Mouse (Mus musculus): Measurements from ENCODE around the gene Pdlim1.

The Pdlim1 gene

DNA sequence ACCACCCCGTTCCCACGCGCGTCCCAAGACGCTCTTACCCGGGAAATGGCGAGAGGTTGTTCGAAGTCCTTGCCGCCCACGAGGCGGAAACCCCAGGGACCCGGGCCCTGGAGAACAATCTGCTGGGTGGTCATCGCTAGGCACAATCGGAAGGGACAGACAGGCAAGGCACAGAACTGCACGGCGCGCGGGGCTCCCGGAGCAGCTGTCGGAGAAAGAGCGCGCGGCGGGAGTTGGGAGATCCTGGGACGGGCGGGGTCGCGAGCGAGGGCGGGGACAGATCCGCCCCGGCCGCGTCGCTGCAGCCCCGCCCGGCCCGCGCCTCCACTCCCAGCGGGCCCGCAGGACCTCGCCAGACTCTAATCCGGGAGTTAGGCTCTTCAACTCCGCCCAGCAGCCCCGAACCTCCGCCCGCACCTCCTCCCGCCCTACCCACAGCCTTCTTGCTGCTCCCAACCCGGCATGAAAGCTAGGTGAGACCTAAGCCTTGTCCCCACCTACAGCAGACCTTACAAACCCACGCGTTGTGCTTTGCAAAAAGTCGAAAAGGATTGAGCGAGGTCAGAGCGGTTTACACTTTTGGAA, at the start of gene Pdlim1:
Gene Pdlim1 (minus strand): TSS at position 535 of the 585 bp plus-strand sequence.
- peak; percentile 58 to 60 for DNase-seq (ENCODE audit: low read depth in 2 of 2, low spot score in 2 of 2)

DNA sequence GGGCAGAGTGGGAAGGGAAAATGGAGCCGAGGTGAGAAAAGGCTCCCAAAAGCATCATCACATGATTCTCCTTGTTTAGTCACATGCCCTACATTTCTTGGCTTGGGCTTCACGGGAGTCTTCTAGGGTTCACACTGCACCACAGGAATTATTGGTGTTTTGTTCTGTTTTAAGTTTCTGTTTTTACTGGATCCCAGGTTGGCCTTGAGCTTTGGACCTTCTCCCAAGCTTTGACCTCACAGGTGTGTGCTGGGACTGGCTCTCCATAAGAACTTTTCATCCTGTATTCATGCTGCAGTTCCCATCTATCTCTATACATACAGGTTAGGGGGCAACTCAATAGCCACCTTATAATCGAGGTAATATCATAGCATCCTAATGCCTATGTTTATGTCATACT, 47.6 kb upstream of the Pdlim1 start:
- no peak for DNase-seq (ENCODE audit: low read depth in 2 of 2, low spot score in 2 of 2)

DNA sequence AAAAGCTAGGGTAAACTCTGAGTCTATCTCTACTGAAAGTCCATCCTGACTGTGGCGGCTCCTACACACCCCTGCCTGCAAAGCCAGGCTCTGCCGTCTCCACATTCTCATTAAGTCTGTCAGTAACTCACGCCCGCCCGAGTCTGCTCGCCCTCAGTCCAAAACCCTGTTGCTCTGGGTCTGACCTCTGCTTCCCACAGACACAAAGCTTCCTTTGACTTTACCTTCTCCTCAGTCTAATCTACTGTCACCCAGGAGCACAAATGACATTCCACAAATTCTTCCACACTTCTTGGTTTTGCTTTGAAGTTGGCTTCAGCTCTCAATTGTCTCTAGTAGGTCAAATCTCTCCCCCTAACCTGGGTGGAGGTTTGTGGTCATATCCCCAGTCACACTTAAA, 46.9 kb upstream of the Pdlim1 start:
- no peak for DNase-seq (ENCODE audit: low read depth in 2 of 2, low spot score in 2 of 2)

DNA sequence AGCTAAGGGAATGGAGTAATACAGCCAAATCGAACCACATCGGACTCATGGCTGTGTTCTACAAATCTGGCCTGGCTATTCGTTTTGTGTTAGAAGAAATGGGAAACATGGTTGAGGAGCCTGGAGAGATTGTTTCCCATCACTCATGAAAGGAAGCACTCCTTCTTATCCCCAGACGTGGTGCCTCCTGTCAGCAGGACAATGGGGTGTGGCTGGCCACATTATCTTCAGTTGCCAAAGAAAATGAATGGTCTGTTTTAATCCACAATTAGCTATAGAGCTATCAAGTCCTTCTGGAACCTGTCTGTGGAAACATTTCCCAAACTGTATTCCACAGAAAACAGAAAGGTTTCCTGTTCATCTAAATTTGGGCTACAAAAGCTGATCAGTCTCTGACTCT, 45.4 kb upstream of the Pdlim1 start:
- DNase-seq (ENCODE audit: low read depth in 2 of 2, low spot score in 2 of 2): no peak

DNA sequence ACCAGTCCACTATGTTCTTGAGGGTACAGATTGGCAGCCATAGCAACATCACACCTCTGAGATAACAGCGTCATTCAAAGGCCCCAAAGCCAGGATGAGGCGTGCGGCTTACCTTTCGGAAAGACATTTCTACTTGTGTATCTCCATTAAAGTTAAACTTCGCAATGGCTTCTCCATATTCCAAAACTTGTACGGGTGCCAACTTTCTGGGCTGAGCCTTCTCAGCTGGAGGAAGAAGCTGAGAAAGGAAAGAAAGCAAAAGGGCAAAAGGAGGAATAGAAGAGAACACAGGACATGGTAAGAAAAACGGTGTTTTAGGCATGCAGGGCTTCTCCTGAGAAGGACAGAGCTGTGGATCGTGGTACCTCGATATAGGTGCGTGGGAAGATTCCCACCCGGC, 42.6 kb upstream of the Pdlim1 start:
- no peak for DNase-seq (ENCODE audit: low read depth in 2 of 2, low spot score in 2 of 2)

DNA sequence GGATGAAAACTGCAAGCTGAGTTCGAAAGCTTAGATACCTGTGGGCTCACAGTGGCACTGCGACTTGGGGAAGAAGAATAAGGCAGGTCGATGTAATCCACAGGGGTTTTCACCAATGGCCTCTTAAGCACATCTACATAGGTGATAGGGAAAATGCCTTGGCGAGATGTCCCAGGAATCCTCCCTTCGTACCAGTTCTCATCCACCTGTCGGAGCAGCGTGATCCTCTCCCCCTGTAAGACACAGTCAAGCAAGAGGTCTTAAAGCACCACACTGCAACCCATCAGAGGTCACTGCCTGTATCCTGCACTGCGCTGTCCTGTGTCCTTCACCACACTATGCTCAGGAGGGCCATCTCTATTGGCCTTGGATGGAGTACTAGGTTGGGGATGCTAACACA, 40.0 kb upstream of the Pdlim1 start:
- no peak for DNase-seq (ENCODE audit: low read depth in 2 of 2, low spot score in 2 of 2)

DNA sequence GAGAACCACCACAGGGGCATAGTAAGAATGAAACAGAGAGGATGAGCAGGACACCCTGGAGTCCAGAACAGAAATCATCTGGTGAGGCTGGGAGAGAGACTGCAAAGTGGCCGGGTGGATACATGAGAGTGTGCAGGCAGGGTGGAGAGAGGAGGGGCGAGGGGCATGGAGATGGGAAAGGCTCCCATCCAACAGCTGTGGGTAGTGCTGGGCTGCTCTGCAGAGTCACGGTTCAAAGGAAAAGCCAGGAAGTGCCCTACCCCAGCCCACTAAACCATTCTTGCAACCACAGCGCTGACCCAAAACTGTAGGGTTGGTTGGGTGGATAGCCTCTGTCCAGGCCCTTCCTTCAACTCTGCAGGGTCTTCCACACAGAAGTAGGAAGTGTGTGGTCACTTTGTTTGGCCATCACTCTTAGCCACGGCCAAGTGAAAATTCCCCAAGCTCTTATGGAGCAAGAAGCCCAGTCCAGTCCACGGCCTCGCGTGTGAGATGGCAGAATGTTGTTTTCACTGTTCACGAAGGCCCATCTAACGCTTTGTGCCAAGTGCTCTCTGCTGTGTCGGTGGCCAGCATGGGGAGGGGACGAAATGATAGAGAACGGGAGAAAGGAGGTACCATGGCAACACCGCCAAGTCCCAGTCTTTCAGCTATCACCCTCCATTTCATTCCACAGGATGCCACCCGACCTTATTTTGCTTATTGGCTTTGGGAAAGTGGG, 38.9 kb upstream of the Pdlim1 start:
- no peak for DNase-seq (ENCODE audit: low read depth in 2 of 2, low spot score in 2 of 2)

DNA sequence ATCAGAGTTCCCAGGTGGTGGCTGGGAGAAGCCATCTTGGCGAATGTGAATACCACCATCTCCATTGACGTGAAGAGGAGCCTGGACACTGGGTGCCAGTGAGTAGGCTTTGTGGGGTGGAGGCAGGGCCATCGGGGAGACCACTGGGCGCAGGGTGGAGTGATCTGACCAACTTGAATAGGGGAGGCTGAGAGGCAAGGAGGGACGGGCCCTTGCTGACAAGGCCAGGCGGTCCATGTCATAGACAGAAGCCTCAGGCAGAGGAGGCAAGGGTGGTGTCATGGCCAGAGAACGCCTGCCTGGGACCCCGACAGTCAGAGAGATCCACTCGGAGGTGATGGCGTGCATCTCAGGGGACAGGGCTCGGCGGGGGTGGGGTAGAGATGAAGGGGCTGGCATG, 38.3 kb upstream of the Pdlim1 start:
- no peak for DNase-seq (ENCODE audit: low read depth in 2 of 2, low spot score in 2 of 2)

DNA sequence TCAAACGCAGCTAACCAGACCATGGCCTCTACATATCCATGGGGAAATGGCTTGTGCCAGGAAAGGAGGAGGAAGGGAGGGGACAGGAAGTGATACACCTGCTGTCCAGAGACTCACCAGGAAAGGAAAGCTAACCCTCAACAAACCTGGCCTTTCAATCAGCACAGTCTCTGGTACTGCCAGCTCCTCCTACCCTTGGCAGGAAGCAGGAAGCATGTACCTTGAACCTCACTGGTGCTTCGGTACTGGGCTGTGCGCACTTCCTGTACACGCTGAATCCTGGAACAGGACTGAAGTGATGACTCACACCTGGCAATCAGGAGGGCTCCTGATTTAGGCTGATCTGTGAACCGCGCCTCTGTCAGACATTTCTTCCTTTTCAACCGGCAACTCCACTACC, 35.9 kb upstream of the Pdlim1 start:
- DNase-seq (ENCODE audit: low read depth in 2 of 2, low spot score in 2 of 2): no peak

DNA sequence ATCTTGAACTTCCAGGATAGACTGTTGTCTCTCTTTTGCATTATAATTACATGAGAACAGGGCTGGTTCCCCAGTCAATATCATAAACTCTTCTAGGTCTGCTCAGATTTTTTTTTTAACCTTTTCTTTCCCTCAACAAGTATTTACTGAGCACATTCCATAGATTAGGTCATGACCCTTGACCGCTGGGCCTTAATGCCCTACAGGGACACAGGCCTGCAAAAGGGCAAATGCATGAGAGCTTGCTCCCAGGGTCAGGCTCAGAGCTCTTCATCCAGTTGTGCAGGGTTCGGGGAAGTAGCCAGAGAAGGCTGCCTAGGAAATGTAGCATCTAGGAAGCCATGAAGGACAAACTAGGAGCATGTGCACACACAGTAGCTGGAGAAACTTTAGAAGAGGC, 35.0 kb upstream of the Pdlim1 start:
- no peak for DNase-seq (ENCODE audit: low read depth in 2 of 2, low spot score in 2 of 2)

DNA sequence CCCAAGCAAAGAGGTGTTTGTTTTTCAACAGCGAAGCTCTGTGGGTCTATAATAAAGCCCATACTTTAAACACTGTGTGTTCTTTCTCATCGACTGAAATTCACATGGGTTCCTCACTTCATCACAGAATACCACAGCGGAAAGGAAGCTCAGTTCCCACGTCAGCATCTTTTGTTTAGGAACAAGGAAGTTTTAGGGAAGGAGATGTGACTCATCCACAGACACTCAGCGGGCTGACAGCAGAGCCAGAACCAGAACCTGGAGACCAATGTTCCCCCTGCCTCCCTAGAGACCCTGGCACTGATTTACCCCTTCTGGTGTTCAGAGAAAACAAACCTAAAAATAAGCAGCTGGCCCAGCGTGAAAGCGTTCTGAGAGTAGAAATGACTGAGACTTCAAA, 33.8 kb upstream of the Pdlim1 start:
- DNase-seq (ENCODE audit: low read depth in 2 of 2, low spot score in 2 of 2): no peak

DNA sequence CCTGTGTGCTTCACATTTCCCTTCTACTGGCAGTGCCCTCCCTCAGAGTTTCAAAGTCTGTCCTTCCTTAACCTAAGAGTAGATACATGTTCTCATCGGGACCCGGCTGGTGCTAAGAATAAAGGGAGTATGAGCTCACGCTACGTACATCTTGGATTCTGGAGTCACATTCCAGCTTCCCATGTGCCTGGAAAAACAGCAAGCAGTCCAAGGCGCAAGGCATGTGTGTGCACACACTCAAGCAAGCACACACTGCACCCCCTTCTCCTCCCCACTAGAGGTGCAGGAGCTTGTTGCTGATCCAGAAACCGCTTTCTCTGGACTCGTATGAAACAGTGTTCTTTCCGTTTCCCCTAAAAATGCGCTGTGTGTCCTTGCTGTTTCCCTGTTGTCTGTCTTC, 31.3 kb upstream of the Pdlim1 start:
- no peak for DNase-seq (ENCODE audit: low read depth in 2 of 2, low spot score in 2 of 2)

DNA sequence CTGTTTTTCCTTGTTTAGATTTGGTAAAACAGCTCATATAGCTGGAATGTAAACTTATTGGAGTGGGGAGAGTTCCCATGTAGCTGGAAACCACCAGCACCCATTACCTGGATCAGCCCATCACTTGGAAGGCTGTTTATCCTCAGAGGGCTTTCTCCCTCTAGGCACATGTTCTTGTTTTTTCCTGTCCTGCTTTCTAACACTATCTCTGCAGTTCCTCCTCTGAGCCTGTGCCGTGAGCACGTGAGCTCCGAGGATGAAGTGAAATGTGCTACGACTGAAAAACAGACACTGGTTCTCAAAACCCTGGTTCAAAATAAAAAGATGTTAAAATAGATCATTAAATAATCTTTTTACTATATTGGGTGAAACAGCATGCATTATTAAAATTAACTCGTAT, 30.8 kb upstream of the Pdlim1 start:
- no peak for DNase-seq (ENCODE audit: low read depth in 2 of 2, low spot score in 2 of 2)

DNA sequence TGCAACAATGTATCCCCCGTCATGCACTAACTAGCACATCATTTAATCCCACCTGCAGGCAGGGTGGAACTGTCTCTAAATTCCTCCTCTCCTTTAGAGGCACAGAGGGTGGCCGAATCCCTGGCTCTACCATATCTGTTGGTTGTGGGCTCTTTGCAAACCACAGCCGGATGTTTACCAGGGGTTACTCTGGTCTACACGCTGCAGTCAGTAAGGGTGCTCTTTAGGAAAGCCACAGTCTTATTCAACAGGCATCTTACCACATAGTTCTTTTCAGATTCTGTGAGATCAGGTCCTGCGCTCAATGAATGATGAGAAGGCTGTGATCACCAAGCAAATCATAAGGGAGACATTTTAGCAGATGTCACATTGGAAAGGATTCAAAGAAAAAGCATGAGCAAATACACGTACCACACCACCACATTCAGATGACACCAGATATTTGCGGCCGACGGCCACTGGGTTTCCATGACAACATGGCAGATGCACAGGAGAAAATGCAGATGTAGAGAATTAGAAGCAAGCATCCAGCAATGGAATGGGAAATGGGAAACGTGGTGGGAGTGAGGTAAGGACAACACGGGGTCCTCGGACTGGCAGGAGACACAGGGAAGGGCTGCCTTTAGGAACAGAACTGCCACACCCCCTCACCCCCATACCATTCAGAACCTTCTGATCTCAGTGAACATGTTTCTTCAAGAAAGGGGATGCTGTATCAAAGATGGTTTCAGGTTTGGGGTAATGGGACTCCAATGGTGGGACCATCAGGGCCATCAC, 28.5 kb upstream of the Pdlim1 start:
- DNase-seq (ENCODE audit: low read depth in 2 of 2, low spot score in 2 of 2): peak in 1 of 2 experiments; percentile 3

DNA sequence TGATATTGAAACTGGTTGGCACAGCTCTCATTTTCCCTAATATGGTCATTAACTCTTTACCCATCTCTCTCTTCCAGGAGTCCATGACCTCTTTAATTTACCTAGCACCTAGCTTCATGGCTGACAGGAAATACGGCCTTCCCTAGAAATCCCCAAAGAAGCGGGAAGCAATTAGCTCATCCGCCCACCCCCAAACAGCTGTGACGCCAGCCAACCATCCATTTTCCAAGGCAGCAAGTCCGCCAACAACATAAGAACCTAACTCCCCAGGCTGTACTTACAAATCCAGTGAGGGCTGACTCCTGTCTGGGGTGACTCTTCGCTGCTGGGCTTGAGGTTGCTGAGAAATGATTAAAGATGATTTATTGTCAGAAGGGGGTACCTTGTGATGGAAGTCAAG, 27.5 kb upstream of the Pdlim1 start:
- DNase-seq (ENCODE audit: low read depth in 2 of 2, low spot score in 2 of 2): no peak

DNA sequence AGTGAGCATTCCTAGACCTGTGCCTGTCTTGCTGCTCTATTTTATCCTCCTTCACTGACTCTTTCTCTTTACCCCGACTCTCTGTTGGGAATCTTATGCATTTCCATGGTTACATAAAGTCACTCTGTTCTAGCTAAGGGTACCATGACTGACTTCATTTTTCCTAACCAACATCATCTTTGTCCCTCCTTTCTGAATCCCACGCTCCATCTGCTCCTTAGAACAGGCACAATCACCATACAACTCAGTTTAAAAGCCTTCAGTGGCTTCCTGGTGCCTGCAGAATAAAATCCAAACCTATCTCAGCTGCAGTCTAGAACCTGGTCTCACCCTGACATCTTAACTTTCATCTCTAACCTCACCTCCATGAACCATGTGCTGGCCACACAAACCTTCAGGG, 26.9 kb upstream of the Pdlim1 start:
- DNase-seq (ENCODE audit: low read depth in 2 of 2, low spot score in 2 of 2): no peak

DNA sequence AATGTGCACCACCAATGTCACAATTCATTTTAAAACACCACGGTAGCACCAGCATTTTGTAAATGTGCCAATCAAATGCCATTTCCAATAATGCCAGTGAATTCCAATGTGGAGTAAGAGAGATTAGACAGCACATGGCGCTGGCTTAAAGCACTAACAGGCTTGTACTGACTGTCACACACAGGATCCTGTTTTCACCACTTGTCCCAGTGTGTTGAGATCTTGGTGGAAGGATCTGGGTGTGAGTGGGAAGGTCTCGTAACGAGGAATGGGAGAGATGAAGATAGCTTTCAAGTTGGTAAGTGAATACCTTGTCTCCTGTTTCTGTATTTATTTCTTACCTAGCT, 26.1 kb upstream of the Pdlim1 start:
- DNase-seq (ENCODE audit: low read depth in 2 of 2, low spot score in 2 of 2): no peak

DNA sequence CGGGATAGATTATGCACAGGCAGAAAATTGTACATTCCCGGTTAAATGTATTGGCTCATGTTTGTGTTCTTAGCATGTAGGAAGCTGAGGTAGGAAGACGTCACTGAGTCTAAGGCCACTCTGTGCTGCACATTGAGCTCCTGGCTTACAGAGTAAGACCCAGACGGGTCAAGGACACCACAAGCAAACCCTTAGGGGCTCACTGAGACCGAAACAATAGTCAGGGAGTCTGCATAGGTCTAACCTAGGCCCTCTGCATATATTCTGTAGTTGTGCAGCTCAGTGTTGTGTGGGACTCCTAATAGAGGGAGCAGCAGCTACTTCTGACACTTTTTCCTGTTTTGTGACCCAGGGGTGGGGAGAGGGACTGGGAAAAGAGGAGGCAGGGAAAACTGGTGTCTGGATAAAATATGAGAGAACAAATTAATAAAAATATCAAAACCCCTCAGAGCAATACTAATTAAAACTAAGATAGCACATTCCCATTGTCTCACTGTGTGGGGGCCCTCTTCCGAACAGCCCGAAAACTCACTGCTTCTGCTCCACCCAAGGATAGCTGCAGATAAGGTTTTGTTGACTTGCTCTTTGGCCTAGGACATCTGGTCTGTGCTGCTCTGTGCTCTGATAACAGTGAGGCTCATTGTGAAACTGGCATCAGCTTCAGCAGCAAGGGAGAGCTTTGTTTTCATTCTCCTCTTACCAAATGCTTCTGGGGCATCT, 25.6 kb upstream of the Pdlim1 start:
- DNase-seq (ENCODE audit: low read depth in 2 of 2, low spot score in 2 of 2): no peak

DNA sequence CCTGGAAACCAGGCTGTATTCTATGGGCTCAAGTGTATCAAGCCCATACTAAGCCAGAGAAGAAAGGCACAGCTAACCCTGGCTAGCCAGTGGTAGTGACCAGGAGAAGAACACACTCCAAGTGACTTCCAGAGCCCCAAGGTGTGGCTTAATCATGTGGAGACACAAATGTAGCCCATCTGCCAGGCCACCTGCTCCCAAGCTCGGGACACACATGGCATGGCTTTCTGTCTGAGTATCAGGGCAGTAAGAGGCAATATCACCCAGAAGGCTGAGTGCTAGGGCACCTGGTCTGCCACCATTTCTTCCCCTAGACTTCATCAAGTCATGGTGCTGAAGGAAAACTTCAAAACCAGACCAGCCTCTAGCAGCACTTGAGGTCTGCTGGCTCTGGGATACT, 22.6 kb upstream of the Pdlim1 start:
- DNase-seq (ENCODE audit: low read depth in 2 of 2, low spot score in 2 of 2): no peak

DNA sequence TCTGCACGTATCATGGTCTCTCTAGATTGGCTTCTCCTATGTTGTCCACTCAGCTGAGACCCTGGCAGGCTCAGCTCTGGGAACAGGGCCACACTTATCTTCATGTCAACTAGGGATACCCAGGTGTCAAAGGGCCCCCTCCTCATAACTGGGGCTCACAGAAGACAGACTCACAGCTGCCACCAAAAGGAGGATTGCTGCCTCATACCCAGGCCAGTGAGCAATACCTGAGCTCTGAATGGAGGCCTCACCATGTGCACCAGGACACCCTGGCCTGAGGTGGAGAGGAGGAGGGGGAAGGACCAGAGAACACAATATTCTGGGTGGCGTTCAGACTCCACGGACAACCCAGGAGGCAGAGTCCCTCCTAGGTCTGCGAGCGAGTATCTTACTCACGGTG, 22.1 kb upstream of the Pdlim1 start:
- DNase-seq (ENCODE audit: low read depth in 2 of 2, low spot score in 2 of 2): no peak

DNA sequence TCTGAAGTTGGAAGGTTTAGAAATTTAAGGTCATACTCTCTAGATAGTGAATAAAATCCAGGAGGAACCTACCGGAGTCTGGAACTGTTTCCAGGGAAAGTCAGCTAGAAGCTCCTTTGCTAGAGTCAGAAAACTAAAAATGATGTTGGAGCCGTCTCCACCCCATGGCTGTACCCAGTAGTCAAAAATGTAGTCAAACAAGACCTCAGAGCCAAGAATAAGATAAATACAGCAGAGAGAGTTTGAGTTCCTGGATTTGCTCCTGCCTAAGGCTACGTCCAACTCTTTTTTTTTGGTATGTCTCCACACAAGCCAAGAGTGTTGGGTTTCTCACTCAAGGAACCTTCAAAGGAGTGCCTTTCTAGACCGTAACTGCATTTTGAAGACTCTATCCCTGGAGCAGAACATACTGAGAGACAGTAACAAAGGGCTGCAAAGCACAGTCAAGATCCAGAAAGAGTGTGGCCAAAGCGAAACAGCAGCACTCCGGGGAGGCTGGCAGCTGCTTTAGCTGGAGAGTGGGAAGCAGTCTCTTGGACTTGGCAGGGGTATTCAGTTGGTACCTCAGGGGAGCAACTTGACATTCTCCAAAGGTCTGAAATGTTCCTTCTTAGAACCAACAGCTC, 18.6 kb upstream of the Pdlim1 start:
- no peak for DNase-seq (ENCODE audit: low read depth in 2 of 2, low spot score in 2 of 2)

DNA sequence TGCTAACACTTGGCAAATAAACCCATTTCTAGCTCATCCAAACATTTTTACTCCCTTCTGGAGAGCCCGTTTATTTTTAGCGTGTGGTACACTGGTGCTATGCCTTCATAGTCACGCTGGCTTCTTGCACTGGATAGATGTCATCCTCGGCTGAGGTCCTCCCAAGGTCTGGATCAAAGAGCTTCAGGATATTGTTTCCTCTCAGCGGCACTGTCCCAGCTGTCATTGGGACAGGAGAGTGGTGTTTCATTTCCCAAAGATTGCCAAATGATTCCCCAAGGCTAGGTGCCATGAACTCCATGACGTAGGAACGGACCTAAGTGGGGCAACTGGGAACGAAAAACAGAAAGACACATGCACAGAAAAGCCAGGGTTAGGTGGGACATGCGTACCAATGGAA, 16.8 kb upstream of the Pdlim1 start:
- no peak for DNase-seq (ENCODE audit: low read depth in 2 of 2, low spot score in 2 of 2)

Measured in CD8-positive naive resting alpha-beta T cell, adult 2 months (primary cell).